Comparison of ENCODE assay signal across 34 mouse cellular contexts in genomic region chr8:121132961-121133513, GRCm38 (mm10). TPM values are rescaled to one million over a fixed set of nuclear protein-coding genes. Genes with fewer than 3 reads are reported as not detected.
"Had no signal": no experiment of that assay in that cellular context is flagged by ENCODE, and none has a peak within 500 bp of the region (broad histone marks: within the 10 kb centered on the region; RNA-seq: fewer than 3 reads in every experiment).

No protein-coding gene starts in this region.

- H3K36me3 ChIP-seq: heart, embryonic 15.5 days; hindbrain, embryonic 13.5 days; hindbrain, embryonic 15.5 days; liver, embryonic 12.5 days had no signal

- H3K9ac ChIP-seq: heart, embryonic 13.5 days; heart, embryonic 15.5 days; hindbrain, embryonic 13.5 days; hindbrain, embryonic 15.5 days; kidney, embryonic 15.5 days; limb, embryonic 13.5 days; limb, embryonic 15.5 days; liver, embryonic 12.5 days; liver, embryonic 14.5 days had no signal

- H3K27ac ChIP-seq: gastrocnemius, adult 2 months; heart, adult 2 months; heart, embryonic 13.5 days; heart, embryonic 15.5 days; hindbrain, embryonic 13.5 days; hindbrain, embryonic 15.5 days; hindbrain, postnatal 0 days; kidney, embryonic 15.5 days; kidney, postnatal 0 days; left cerebral cortex, adult 2 months; limb, embryonic 13.5 days; limb, embryonic 15.5 days; liver, embryonic 12.5 days; liver, embryonic 14.5 days had no signal

- H3K4me3 ChIP-seq: gastrocnemius, adult 2 months; heart, adult 2 months; heart, embryonic 13.5 days; heart, embryonic 15.5 days; hindbrain, embryonic 13.5 days; hindbrain, embryonic 15.5 days; kidney, embryonic 15.5 days; left cerebral cortex, adult 2 months; limb, embryonic 13.5 days; limb, embryonic 15.5 days; liver, embryonic 12.5 days had no signal

- DNase-seq: gastrocnemius, adult 2 months; gastrocnemius, postnatal 10 days; gastrocnemius, postnatal 36 days; heart, adult 11 months; heart, adult 2 months; heart, postnatal 14 days; heart, postnatal 36 days; kidney, adult 11 months; kidney, adult 2 months; kidney, adult 9 months; kidney, postnatal 14 days; kidney, postnatal 36 days; layer of hippocampus, adult 9-11 months; layer of hippocampus, postnatal 36 days; left cerebral cortex, postnatal 4 days had no signal

- H3K9me3 ChIP-seq: heart, embryonic 15.5 days; hindbrain, embryonic 13.5 days; hindbrain, embryonic 15.5 days; limb, embryonic 15.5 days had no signal

- H3K4me1 ChIP-seq: liver, embryonic 12.5 days had no signal

- ATAC-seq: hindbrain, postnatal 0 days; intestine, embryonic 16.5 days; liver, embryonic 12.5 days had no signal

- H3K4me2 ChIP-seq: heart, embryonic 11.5 days; heart, embryonic 13.5 days; heart, embryonic 15.5 days; hindbrain, embryonic 13.5 days; hindbrain, embryonic 15.5 days; kidney, embryonic 15.5 days; limb, embryonic 13.5 days; limb, embryonic 15.5 days; liver, embryonic 12.5 days had no signal

RNA-seq across cellular contexts. Expression of gene Foxl1, which starts 5.3 kb away (rescaled TPM):
- total RNA-seq: gastrocnemius, adult 2 months; gastrocnemius, postnatal 36 days; hematopoietic stem cell, adult 5-6 weeks; layer of hippocampus, adult 18-20 months; layer of hippocampus, postnatal 14 days; layer of hippocampus, postnatal 36 days; liver, adult 2 months had no signal
- polyA plus RNA-seq: limb, embryonic 11.5 days; liver, adult 2 months had no signal

RNA-seq across cellular contexts. Expression of gene Foxc2, which starts 17.1 kb away (rescaled TPM):
- total RNA-seq: hematopoietic stem cell, adult 5-6 weeks; liver, adult 2 months had no signal

RNA-seq across cellular contexts. Expression of gene Foxf1, which starts 48.9 kb away (rescaled TPM):
- total RNA-seq: gastrocnemius, postnatal 36 days; hematopoietic stem cell, adult 5-6 weeks had no signal
